8 mouse cellular contexts compared by ENCODE assay signal in genomic region chr4:144999572-144999880, GRCm38 (mm10).
DNase-seq lines count a peak whose midpoint lies in the region; ATAC-seq and TF ChIP-seq lines count a peak whose summit lies in the region.

No protein-coding gene starts in this region.

- DNase-seq in embryo, embryonic 11 days = peak; percentile 46
- no peak for DNase-seq in embryo, embryonic 9.5 days (ENCODE audit: extremely low spot score)
- no peak for DNase-seq in hindbrain, embryonic 14.5 days (ENCODE audit: low spot score)
- no peak for DNase-seq in natural killer cell, adult 2 months (ENCODE audit: low spot score in 2 of 2)
- DNase-seq in cerebellum, adult 9-11 months = no peak
- DNase-seq in spleen, adult 12 weeks (ENCODE audit: low spot score) = no peak

- no peaks in the 10 kb centered on the region for H3K36me3 ChIP-seq in hindbrain, embryonic 14.5 days (replicated peaks; ENCODE audit: control insufficient read depth, insufficient read depth)
- H3K36me3 ChIP-seq in liver, embryonic 15.5 days (replicated peaks) = 0 out of 2 replicates have a peak, but pooled peaks cover 8% of the 10 kb centered on the region

- peaks cover 16% of the 10 kb centered on the region; the same call in 1 of the 2 replicates for H3K4me1 ChIP-seq in bone marrow, adult 2 months (ENCODE audit: control insufficient read depth, insufficient read depth, low read length)
- peaks cover 14% of the 10 kb centered on the region for H3K4me1 ChIP-seq in hindbrain, embryonic 14.5 days (replicated peaks; ENCODE audit: control insufficient read depth, insufficient read depth, low read length)
- peaks cover 56% of the 10 kb centered on the region for H3K4me1 ChIP-seq in liver, embryonic 15.5 days (replicated peaks)

- TF ChIP-seq CTCF in bone marrow, adult 2 months (IDR thresholded peaks at IDR 0.05; ENCODE audit: control insufficient read depth, insufficient read depth, low read length) = no peak

- WGBS in bone marrow, adult 2 months = 3% methylated on average over 6 of the region's 6 CpGs
- 43% methylated on average over 6 of the region's 6 CpGs for WGBS in hindbrain, embryonic 14.5 days
- 25% methylated on average over 6 of the region's 6 CpGs for WGBS in liver, embryonic 15.5 days (ENCODE audit: insufficient replicate concordance)

- no peak overlapping the region for H3K4me2 ChIP-seq in hindbrain, embryonic 14.5 days (replicated peaks)
- H3K4me2 ChIP-seq in liver, embryonic 15.5 days = peak overlapping the region; percentile 32

- ATAC-seq in hindbrain, embryonic 14.5 days (ENCODE audit: low FRiP score) = 0 out of 2 replicates have a peak, but pooled peaks have one; percentile 14
- ATAC-seq in liver, embryonic 15.5 days (ENCODE audit: insufficient read depth) = no peak; the same call in 1 of the 2 replicates

- no peaks in the 10 kb centered on the region for H3K9me3 ChIP-seq in hindbrain, embryonic 14.5 days (ENCODE audit: control insufficient read depth, low read length)
- no peaks in the 10 kb centered on the region for H3K9me3 ChIP-seq in liver, embryonic 15.5 days (replicated peaks)

- no peaks in the 10 kb centered on the region for H3K27me3 ChIP-seq in hindbrain, embryonic 14.5 days (ENCODE audit: control insufficient read depth, insufficient read depth, low read length)
- H3K27me3 ChIP-seq in liver, embryonic 15.5 days = no peaks in the 10 kb centered on the region

- H3K9ac ChIP-seq in hindbrain, embryonic 14.5 days = no peak overlapping the region
- H3K9ac ChIP-seq in liver, embryonic 15.5 days = no peak overlapping the region

- peak overlapping the region; percentile 79 for H3K27ac ChIP-seq in bone marrow, adult 2 months (ENCODE audit: control insufficient read depth, insufficient read depth, low read depth, low read length, poor library complexity)
- peak overlapping the region; percentile 21; the same call in 1 of the 2 replicates for H3K27ac ChIP-seq in hindbrain, embryonic 14.5 days
- peak overlapping the region; percentile 79 for H3K27ac ChIP-seq in liver, embryonic 15.5 days (replicated peaks)

- no peak for TF ChIP-seq POLR2A in bone marrow, adult 2 months (IDR thresholded peaks at IDR 0.05; ENCODE audit: borderline replicate concordance, control insufficient read depth, low read depth, low read length)

- H3K4me3 ChIP-seq in bone marrow, adult 2 months (replicated peaks; ENCODE audit: control insufficient read depth, low read depth, low read length) = no peak overlapping the region
- H3K4me3 ChIP-seq in hindbrain, embryonic 14.5 days (replicated peaks; ENCODE audit: low read length) = no peak overlapping the region
- H3K4me3 ChIP-seq in liver, embryonic 15.5 days (replicated peaks) = no peak overlapping the region

Comparison
In these comparisons a context has a peak if more than half of its experiments do, and no peak if none do; other contexts are left out.
1. H3K27ac ChIP-seq: peak in every context shown above with its lines; median percentile 79 in bone marrow, adult 2 months; 79 in liver, embryonic 15.5 days; 21 in hindbrain, embryonic 14.5 days.